Mouse (Mus musculus) spleen, embryonic (tissue): ENCODE measurements around the gene Olfr582.

Source experiments
- CTCF ChIA-PET: fragments of 350-600 bp; sonication (Branson Sonifier 250); formaldehyde crosslinking; loops from one replicate; lab custom pipeline; 2022; lab: Charles Lee

Olfr582 gene

DNA sequence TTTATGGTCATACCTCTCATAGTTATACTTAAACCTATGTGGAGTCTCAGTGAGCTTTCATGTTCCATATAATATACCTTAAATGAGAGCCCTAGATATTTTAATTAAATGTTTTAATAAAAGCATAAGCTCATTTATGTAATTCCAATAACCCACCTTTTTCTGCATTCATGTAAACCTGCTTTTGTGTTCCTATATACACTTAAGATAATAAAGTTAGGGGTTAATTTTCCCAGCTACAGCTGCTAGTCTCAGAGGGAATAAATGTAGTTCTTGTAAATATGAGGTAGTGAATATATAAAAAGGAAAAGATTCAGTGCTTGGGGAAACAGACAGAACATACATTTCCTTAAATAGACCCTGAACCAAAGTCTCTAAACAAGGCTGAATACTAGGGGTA, at the start of gene Olfr582:
TSS of gene Olfr582 (plus strand) at position 301 of the 400 bp plus-strand sequence.
- CTCF ChIA-PET = no interaction called here

DNA sequence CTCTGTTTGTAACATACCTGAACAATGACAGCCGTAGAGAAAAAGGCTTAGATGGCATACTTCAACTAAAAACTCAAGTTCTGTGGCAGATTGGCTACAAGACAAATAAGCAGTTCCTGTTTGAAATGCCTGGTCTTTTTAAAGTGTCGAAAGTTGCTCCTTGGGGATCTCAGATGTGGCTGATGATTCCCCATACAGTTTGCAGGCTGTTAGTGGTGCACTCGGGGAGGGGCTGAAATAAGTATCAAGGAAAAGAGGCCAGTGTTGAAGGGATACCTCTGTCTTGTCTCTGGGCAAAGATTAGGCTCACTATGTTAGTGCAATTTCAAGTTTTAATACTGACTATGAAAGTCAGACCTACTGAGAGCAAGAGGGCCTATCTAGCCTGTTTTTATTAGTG, 48.6 kb upstream of the Olfr582 start, which contains the start of gene Olfr578:
TSS of gene Olfr578 (minus strand) at position 101 of the 400 bp plus-strand sequence.
- CTCF ChIA-PET = no interaction called here

DNA sequence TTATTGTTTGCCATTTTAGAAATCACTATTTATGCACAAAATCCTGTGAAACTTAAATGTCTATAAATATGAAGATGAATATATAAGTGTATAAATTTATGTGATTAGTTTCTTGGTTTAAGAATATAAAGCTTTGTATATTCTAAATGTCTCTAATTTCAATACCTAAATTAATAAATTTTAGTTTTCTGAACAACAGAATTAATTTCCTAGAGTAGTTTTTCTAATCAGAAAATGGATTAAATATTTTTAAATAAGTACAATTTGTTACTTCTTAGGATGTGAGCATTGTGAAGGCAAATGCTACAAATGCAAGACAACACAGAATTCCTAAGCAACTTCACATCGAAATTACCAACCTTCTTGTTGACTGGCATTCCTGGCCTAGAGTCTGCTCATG, 13.2 kb downstream of the Olfr582 start, which contains the start of gene Olfr583:
TSS of gene Olfr583 (plus strand) at position 301 of the 400 bp plus-strand sequence.
- CTCF ChIA-PET = no interaction called here

DNA sequence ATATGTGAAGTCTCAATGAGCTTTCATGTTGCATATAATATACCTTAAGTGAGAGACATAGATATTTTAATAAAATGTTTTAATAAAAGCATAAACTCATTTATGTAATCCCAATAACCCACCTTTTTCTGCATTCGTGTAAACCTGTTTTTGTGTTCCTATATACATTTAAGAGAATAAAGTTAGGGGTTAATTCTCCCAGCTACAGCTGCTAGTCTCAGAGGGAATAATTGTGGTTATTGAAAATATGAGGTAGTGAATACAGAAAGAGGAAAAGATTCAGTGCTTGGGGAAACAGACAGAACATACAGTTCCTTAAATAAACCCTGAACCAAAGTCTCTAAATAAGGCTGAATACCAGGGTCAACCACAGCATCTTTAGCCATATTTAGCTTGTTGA, 43.8 kb downstream of the Olfr582 start, which contains the start of gene Olfr584:
TSS of gene Olfr584 (plus strand) at position 301 of the 400 bp plus-strand sequence.
- CTCF ChIA-PET = no interaction called here
